Mouse (Mus musculus) MEL (cell line): ENCODE data around the gene Trpm1. TPM values are rescaled to one million over a fixed set of nuclear protein-coding genes. Genes with fewer than 3 reads are reported as not detected.

ENCODE experiments used
- DNase-seq: peaks from one replicate; pipeline ENCODE4 v3.0.0; 2011; ENCODE audit warnings: low read depth, low spot score
- H3K27ac ChIP-seq: 2 replicates; pipeline ENCODE4 v1.5.1; 2012; ENCODE audit warnings: low read depth, mild to moderate bottlenecking, control low read depth, low read length, moderate library complexity; ENCODE audit not compliant: control insufficient read depth
- H3K27me3 ChIP-seq, 2 experiments: fragments of 150-350 bp in 1 of 2; sonication (generic) in 1 of 2; 2 replicates each; pipeline ENCODE4 v1.6.1; 2012; ENCODE audit warnings: low read length in 2 of 2, mild to moderate bottlenecking in 2 of 2, improper control_type of control experiment in 1 of 2, moderate library complexity in 1 of 2; ENCODE audit not compliant: insufficient read depth in 2 of 2, control insufficient read depth in 1 of 2
- H3K36me3 ChIP-seq, 2 experiments: 2 replicates each; pipeline ENCODE4 v1.6.1; 2012 to 2014; ENCODE audit warnings: low read length in 2 of 2, improper control_type of control experiment in 1 of 2, inconsistent platforms in 1 of 2, mild to moderate bottlenecking in 1 of 2; ENCODE audit not compliant: insufficient read depth in 2 of 2, control insufficient read depth in 1 of 2
- H3K4me1 ChIP-seq, 2 experiments: fragments of 150-350 bp in 1 of 2; sonication (generic) in 1 of 2; 2 replicates each; pipeline ENCODE4 v1.6.1; 2012; ENCODE audit warnings: low read length in 2 of 2, improper control_type of control experiment in 1 of 2, mild to moderate bottlenecking in 1 of 2; ENCODE audit not compliant: insufficient read depth in 2 of 2, control insufficient read depth in 1 of 2
- H3K4me3 ChIP-seq, 2 experiments: fragments of 150-350 bp in 1 of 2; sonication (generic) in 1 of 2; 2 replicates each; pipeline ENCODE4 v1.5.1; 2012; ENCODE audit warnings: low read depth in 2 of 2, low read length in 2 of 2, mild to moderate bottlenecking in 2 of 2, moderate library complexity in 2 of 2, control low read depth in 1 of 2, improper control_type of control experiment in 1 of 2; ENCODE audit not compliant: control insufficient read depth in 1 of 2, insufficient read depth in 1 of 2
- H3K79me2 ChIP-seq: 2 replicates; pipeline ENCODE4 v1.6.1; 2012; ENCODE audit warnings: mild to moderate bottlenecking, low read length, moderate library complexity; ENCODE audit not compliant: control insufficient read depth, poor library complexity, insufficient read depth
- H3K9ac ChIP-seq: 2 replicates; pipeline ENCODE4 v1.6.1; 2012; ENCODE audit warnings: low read depth, mild to moderate bottlenecking, control low read depth, low read length, moderate library complexity; ENCODE audit not compliant: control insufficient read depth, poor library complexity, severe bottlenecking
- H3K9me3 ChIP-seq: fragments of 150-350 bp; sonication (generic); replicated peaks from 2 replicates; pipeline ENCODE4 v1.6.1; 2012; ENCODE audit warnings: mild to moderate bottlenecking, low read length, improper control_type of control experiment, moderate library complexity; ENCODE audit not compliant: insufficient read depth
- BHLHE40 ChIP-seq: IDR thresholded peaks from 2 replicates; pipeline ENCODE4 v1.6.1; 2012; ENCODE audit warnings: low read depth, mild to moderate bottlenecking, inconsistent platforms, low read length, improper control_type of control experiment, borderline replicate concordance
- ELF1 ChIP-seq: IDR thresholded peaks from 2 replicates; pipeline ENCODE4 v1.6.1; 2014; ENCODE audit warnings: low read depth, mild to moderate bottlenecking, inconsistent platforms, low read length, improper control_type of control experiment, moderate library complexity
- MAZ ChIP-seq: IDR thresholded peaks from 2 replicates; pipeline ENCODE4 v1.6.1; 2012; ENCODE audit warnings: low read depth, mild to moderate bottlenecking, inconsistent platforms, low read length, improper control_type of control experiment
- MYB ChIP-seq: IDR thresholded peaks from 2 replicates; pipeline ENCODE4 v1.6.1; 2011; ENCODE audit warnings: mild to moderate bottlenecking, low read depth, low read length, improper control_type of control experiment
- MYC ChIP-seq: IDR thresholded peaks from 2 replicates; pipeline ENCODE4 v1.6.1; 2011; ENCODE audit warnings: low read depth, mild to moderate bottlenecking, low read length, improper control_type of control experiment, moderate library complexity
- POLR2A ChIP-seq, 2 experiments: IDR thresholded peaks; 2 replicates each; pipeline ENCODE4 v1.6.1; 2011 to 2012; ENCODE audit warnings: low read length in 2 of 2, mild to moderate bottlenecking in 2 of 2, control low read depth in 1 of 2, improper control_type of control experiment in 1 of 2, low read depth in 1 of 2, moderate library complexity in 1 of 2; ENCODE audit not compliant: control insufficient read depth in 1 of 2, insufficient read depth in 1 of 2, poor library complexity in 1 of 2
- POLR2AphosphoS5 ChIP-seq: IDR thresholded peaks from 2 replicates; pipeline ENCODE4 v1.6.1; 2012; ENCODE audit warnings: low read depth, borderline replicate concordance, mild to moderate bottlenecking, inconsistent platforms, low read length, moderate library complexity, mixed read lengths
- RAD21 ChIP-seq: IDR thresholded peaks from 2 replicates; pipeline ENCODE4 v1.6.1; 2011; ENCODE audit warnings: mild to moderate bottlenecking, low read depth, low read length, improper control_type of control experiment
- SIN3A ChIP-seq: IDR thresholded peaks from 2 replicates; pipeline ENCODE4 v1.6.1; 2012; ENCODE audit warnings: low read length, improper control_type of control experiment, inconsistent platforms
- UBTF ChIP-seq: IDR thresholded peaks from 2 replicates; pipeline ENCODE4 v1.6.1; 2012; ENCODE audit warnings: low read depth, mild to moderate bottlenecking, inconsistent platforms, low read length, improper control_type of control experiment, moderate library complexity, borderline replicate concordance; ENCODE audit not compliant: insufficient read depth
- USF1 ChIP-seq: IDR thresholded peaks from 2 replicates; pipeline ENCODE4 v1.6.1; 2014; ENCODE audit warnings: low read depth, mild to moderate bottlenecking, inconsistent platforms, low read length, improper control_type of control experiment, moderate library complexity
- ZKSCAN1 ChIP-seq: IDR thresholded peaks from 2 replicates; pipeline ENCODE4 v1.6.1; 2012; ENCODE audit warnings: low read depth, mild to moderate bottlenecking, inconsistent platforms, low read length, improper control_type of control experiment, moderate library complexity
- ZMIZ1 ChIP-seq: IDR thresholded peaks from 2 replicates; pipeline ENCODE4 v1.6.1; 2012; ENCODE audit warnings: low read depth, mild to moderate bottlenecking, inconsistent platforms, low read length, improper control_type of control experiment, moderate library complexity
- polyA plus RNA-seq, 2 experiments: library from polyadenylated mRNA; stranded (reverse) in 1 of 2; unstranded in 1 of 2; fragments of >175 nt in 1 of 2; fragments of >200 nt in 1 of 2; gene quantifications; 2 replicates each; pipeline versions ENCODE4 v1.2.1 to v1.2.4; 2012; ENCODE audit warnings: low replicate concordance in 2 of 2, low read depth in 1 of 2; ENCODE audit not compliant: insufficient read length in 2 of 2, insufficient read depth in 1 of 2, missing spikeins in 1 of 2
- total RNA-seq: library from RNA; depleted of rRNA; stranded (reverse); fragments of 300-350 nt; gene quantifications from 2 replicates; pipeline ENCODE4 v1.2.3, GENCODE M21; 2012

The Trpm1 gene
- total and polyA plus RNA-seq, 3 experiments = not detected

DNA sequence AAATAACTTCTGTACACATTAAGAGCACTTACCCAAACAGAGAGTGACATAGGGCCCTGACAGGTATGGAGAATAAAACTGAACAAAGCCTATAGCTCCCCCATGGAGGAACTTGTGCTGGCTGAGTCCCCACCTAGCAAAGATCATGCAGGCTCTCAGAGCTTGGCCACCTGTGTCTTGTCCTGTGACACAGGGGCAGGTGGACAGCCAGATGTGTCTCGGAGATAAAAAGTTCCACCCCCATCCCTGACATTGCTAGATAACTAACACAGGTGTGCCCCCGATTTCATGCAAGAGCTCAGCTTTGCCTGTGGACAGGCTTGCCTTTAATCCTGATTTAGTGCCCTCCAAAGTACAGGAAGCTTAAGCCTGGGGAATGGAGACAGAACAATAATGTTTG, 13.8 kb upstream of the Trpm1 start:
- H3K4me3 ChIP-seq = no peak overlapping the region
- H3K4me1 ChIP-seq = no peaks in the 10 kb centered on the region
- TF ChIP-seq POLR2AphosphoS5 = no peak
- no peak for TF ChIP-seq MAZ
- TF ChIP-seq RAD21 = no peak
- H3K27ac ChIP-seq = no peak overlapping the region
- H3K36me3 ChIP-seq = no peaks in the 10 kb centered on the region
- H3K9me3 ChIP-seq = no peaks in the 10 kb centered on the region
- no peak overlapping the region for H3K9ac ChIP-seq
- no peaks in the 10 kb centered on the region for H3K79me2 ChIP-seq
- no peaks in the 10 kb centered on the region for H3K27me3 ChIP-seq
- DNase-seq = no peak

DNA sequence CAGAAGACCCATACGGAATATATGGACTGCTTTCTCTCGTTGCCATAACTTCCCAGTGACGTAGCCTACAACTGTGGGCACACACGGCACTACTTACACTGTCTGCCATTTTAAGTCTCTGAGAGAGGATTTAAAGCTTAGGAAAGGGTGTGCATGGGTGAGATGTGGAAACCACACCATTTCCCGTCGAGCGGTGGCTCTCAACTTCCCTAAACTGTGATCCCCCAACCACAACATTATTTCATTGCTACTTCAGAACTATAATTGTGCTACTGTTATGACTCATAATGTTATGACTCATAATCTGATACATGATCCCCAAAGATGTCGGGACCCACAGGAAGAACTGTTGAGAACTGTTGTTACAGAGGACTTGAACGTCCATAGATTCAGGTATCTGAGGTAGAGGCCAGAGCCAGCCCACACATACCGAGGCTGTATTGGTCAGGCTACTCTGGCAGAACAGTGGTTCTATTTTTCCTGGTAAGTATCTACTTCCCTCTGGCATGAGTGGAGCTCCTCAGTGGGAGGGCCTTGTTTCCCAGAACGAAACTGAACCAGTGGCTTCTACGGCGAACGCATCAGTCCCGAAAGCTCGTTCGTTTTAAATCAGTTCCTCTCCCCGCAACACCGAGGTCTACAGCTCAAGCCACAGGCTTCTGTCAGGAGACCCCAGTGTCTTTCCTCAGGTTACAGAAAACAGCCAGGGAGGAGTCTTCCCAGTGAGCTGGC, 12.2 kb upstream of the Trpm1 start:
- no peak overlapping the region for H3K4me3 ChIP-seq
- peaks cover 0 to 4% of the 10 kb centered on the region in 2 experiments; a peak in 1 of 4 replicates for H3K27me3 ChIP-seq
- peak; percentile 33 for DNase-seq
- no peaks in the 10 kb centered on the region for H3K79me2 ChIP-seq
- H3K27ac ChIP-seq = no peak overlapping the region
- no peaks in the 10 kb centered on the region for H3K9me3 ChIP-seq
- TF ChIP-seq USF1 (no peak), BHLHE40 (no peak), UBTF (no peak), POLR2A (IDR thresholded peaks at IDR 0.05; ENCODE audit: control insufficient read depth in 1 of 2, insufficient read depth in 1 of 2, low read depth in 1 of 2, low read length in 2 of 2, poor library complexity in 1 of 2) (no peak), MYB (no peak)
- no peaks in the 10 kb centered on the region for H3K36me3 ChIP-seq
- H3K4me1 ChIP-seq = no peaks in the 10 kb centered on the region
- H3K9ac ChIP-seq = no peak overlapping the region

- TF ChIP-seq ZMIZ1 = no peak
- TF ChIP-seq ELF1 = no peak
- TF ChIP-seq MYB = no peak
- TF ChIP-seq MYC = no peak
- no peak for TF ChIP-seq UBTF
- TF ChIP-seq POLR2AphosphoS5 = no peak
- TF ChIP-seq SIN3A = no peak
- no peak for TF ChIP-seq ZKSCAN1
- TF ChIP-seq BHLHE40 = no peak
- Histone ChIP-seq H3K9me3 (no peaks in the 10 kb centered on the region), H3K4me3 (no peak overlapping the region), H3K27me3 (peaks cover 0 to 4% of the 10 kb centered on the region in 2 experiments; a peak in 2 of 4 replicates), H3K36me3 (no peaks in the 10 kb centered on the region), H3K9ac (no peak overlapping the region), H3K79me2 (no peaks in the 10 kb centered on the region), H3K27ac (no peak overlapping the region), H3K4me1 (no peaks in the 10 kb centered on the region)
- DNase-seq = no peak
Observed at GRCm38 (mm10) chr7:64149337-64149736, 4.3 kb upstream of the Trpm1 start.
